Mouse (Mus musculus): ENCODE measurements around the gene Kctd17. TPM values are rescaled to one million over a fixed set of nuclear protein-coding genes. Genes with fewer than 3 reads are reported as not detected.

Kctd17 gene
- total RNA-seq, 2 experiments from 2014 or later, result 239 to 255 TPM

Other genes with a start within 250 kb of the Kctd17 start
- gene Pvalb, start 222.2 kb upstream of the Kctd17 start, total RNA-seq (2021), result 1 to 10 TPM; 4.4 to 5.0 TPM
- 1 to 10 TPM in 1 of 2 experiments, under 1 TPM in 1; 0.89 to 1.0 TPM for gene Ncf4, start 183.8 kb upstream of the Kctd17 start, total RNA-seq (2021)
- gene Csf2rb2, start 122.8 kb upstream of the Kctd17 start, total RNA-seq (2021), result under 1 TPM; 0.69 to 0.77 TPM
- 1 to 10 TPM; 2.3 TPM for gene Csf2rb, start 102.8 kb upstream of the Kctd17 start, total RNA-seq (2021)
- gene Tex33, start 32.7 kb upstream of the Kctd17 start, total RNA-seq (2021), result under 1 TPM; 0.39 to 0.51 TPM
- 10 to 100 TPM; 33.8 to 42.9 TPM for gene Tst, start 22.7 kb upstream of the Kctd17 start, total RNA-seq (2021)
- gene Mpst, start 22.1 kb upstream of the Kctd17 start, total RNA-seq (2021), result 10 to 100 TPM; 56.3 to 56.5 TPM
- not detected for gene Tmprss6, start 40.1 kb downstream of the Kctd17 start, total RNA-seq (2021)
- under 1 TPM in 1 of 2 experiments, not detected in 1; 0.17 TPM for gene Il2rb, start 66.7 kb downstream of the Kctd17 start, total RNA-seq (2021)
- 10 to 100 TPM; 14.4 to 15.9 TPM for gene C1qtnf6, start 102.9 kb downstream of the Kctd17 start, total RNA-seq (2021)
- 10 to 100 TPM; 12.9 to 14.4 TPM for gene Sstr3, start 116.1 kb downstream of the Kctd17 start, total RNA-seq (2021)
- gene Rac2, start 144.2 kb downstream of the Kctd17 start, total RNA-seq (2021), result 1 to 10 TPM; 1.6 to 2.1 TPM
- gene Cyth4, start 168.5 kb downstream of the Kctd17 start, total RNA-seq (2021), result 10 to 100 TPM; 10.4 to 11.6 TPM

All from left cerebral cortex, postnatal 10 days (tissue).